In genomic region chr10:14207616-14208015, GRCm38 (mm10) we compare ENCODE assay signal across 10 mouse cellular contexts.
DNase-seq lines count a peak whose midpoint lies in the region; ATAC-seq lines count a peak whose summit lies in the region.
"Had no signal": no experiment of that assay in that cellular context is flagged by ENCODE, and none has a peak within 500 bp of the region (broad histone marks: within the 10 kb centered on the region; RNA-seq: fewer than 3 reads in every experiment).

No protein-coding gene starts in this region.

- H3K4me1 ChIP-seq in brown adipose tissue, adult 24 weeks (ENCODE audit: control insufficient read depth, insufficient read depth, insufficient read length, low read length), result no peaks in the 10 kb centered on the region
- H3K4me1 ChIP-seq in hindbrain, embryonic 12.5 days, result no peaks in the 10 kb centered on the region
- H3K4me1 ChIP-seq: midbrain, embryonic 12.5 days had no signal

- no peaks in the 10 kb centered on the region for H3K36me3 ChIP-seq in hindbrain, embryonic 12.5 days
- H3K36me3 ChIP-seq: G1E; midbrain, embryonic 12.5 days had no signal

- H3K9me3 ChIP-seq in hindbrain, embryonic 12.5 days (replicated peaks), result no peaks in the 10 kb centered on the region
- H3K9me3 ChIP-seq: G1E; midbrain, embryonic 12.5 days had no signal

- no peak overlapping the region for H3K4me3 ChIP-seq in brown adipose tissue, adult 24 weeks (ENCODE audit: insufficient read depth, low read depth, low read length)
- H3K4me3 ChIP-seq in hindbrain, embryonic 12.5 days, result no peak overlapping the region
- H3K4me3 ChIP-seq: midbrain, embryonic 12.5 days had no signal

- peak; percentile 61 to 81 for DNase-seq in frontal cortex, adult 2 months (ENCODE audit: extremely low spot score in 1 of 2, low spot score in 1 of 2)
- no peak for DNase-seq in frontal cortex, postnatal 14 days (ENCODE audit: low spot score in 2 of 2)
- DNase-seq in 3134 (ENCODE audit: extremely low read depth, insufficient read length, low spot score), result peak; percentile 10
- peak; percentile 69 for DNase-seq in lung, postnatal 25 days (ENCODE audit: low spot score)
- DNase-seq in thymus, postnatal 36 days, result peak; percentile 17 to 39
- DNase-seq in cerebellum, adult 8-10 months, result no peak

- no peaks in the 10 kb centered on the region for H3K27me3 ChIP-seq in hindbrain, embryonic 12.5 days
- H3K27me3 ChIP-seq: midbrain, embryonic 12.5 days had no signal

- H3K9ac ChIP-seq in hindbrain, embryonic 12.5 days, result no peak overlapping the region
- H3K9ac ChIP-seq: midbrain, embryonic 12.5 days had no signal

- ATAC-seq in hindbrain, embryonic 12.5 days (ENCODE audit: low FRiP score), result no peak

- H3K4me2 ChIP-seq in hindbrain, embryonic 12.5 days (replicated peaks), result no peak overlapping the region
- H3K4me2 ChIP-seq: midbrain, embryonic 12.5 days had no signal

- WGBS in hindbrain, embryonic 12.5 days, result 68% methylated on average over 5 of the region's 5 CpGs

- 0 out of 2 replicates have a peak overlapping the region, but pooled peaks have one; percentile 20 for H3K27ac ChIP-seq in brown adipose tissue, adult 24 weeks (replicated peaks; ENCODE audit: low read depth, low read length)
- no peak overlapping the region for H3K27ac ChIP-seq in hindbrain, embryonic 12.5 days
- H3K27ac ChIP-seq: midbrain, embryonic 12.5 days had no signal

Comparison
In these comparisons a context has a peak if more than half of its experiments do, and no peak if none do; other contexts are left out.
1. DNase-seq: peak in frontal cortex, adult 2 months (2 of 2), 3134 (single experiment), lung, postnatal 25 days (single experiment) and thymus, postnatal 36 days (2 of 2); none in frontal cortex, postnatal 14 days (0 of 2) and cerebellum, adult 8-10 months (single experiment).